Mouse (Mus musculus) stomach, embryonic 15.5 days (tissue): ENCODE results near the gene Ppp3ca. TPM values are rescaled to one million over a fixed set of nuclear protein-coding genes. Genes with fewer than 3 reads are reported as not detected.
A peak's percentile ranks its signal among the peaks of the same experiment; 100 is the strongest.
"Not testable (repeated sequence)": the region's sequence is repeated elsewhere in the genome, so short reads cannot be mapped to it uniquely, and the experiment has no call there.

Experiments
- ATAC-seq: fragments of 200-750 bp; cut with Nextera tagmentation; 2 replicates; pipeline ENCODE4 v1.8.0; 2017; ENCODE audit warnings: low read depth, moderate number of reproducible peaks, moderate TSS enrichment; ENCODE audit not compliant: insufficient read depth, low FRiP score
- H3K27ac ChIP-seq: fragments of 300-500 bp; sonication (generic); 2 replicates; pipeline ENCODE4 v1.5.1; 2015; ENCODE audit warnings: mild to moderate bottlenecking, inconsistent platforms
- H3K27me3 ChIP-seq: fragments of 300-500 bp; sonication (generic); replicated peaks from 2 replicates; pipeline ENCODE4 v1.6.1; 2015; ENCODE audit warnings: inconsistent platforms
- H3K36me3 ChIP-seq: fragments of 300-500 bp; sonication (generic); 2 replicates; pipeline ENCODE4 v1.6.1; 2015; ENCODE audit warnings: inconsistent platforms
- H3K4me1 ChIP-seq: fragments of 300-500 bp; sonication (generic); 2 replicates; pipeline ENCODE4 v1.6.1; 2015; ENCODE audit warnings: inconsistent platforms
- H3K4me2 ChIP-seq: fragments of 300-500 bp; sonication (generic); 2 replicates; pipeline ENCODE4 v1.6.1; 2015; ENCODE audit warnings: mild to moderate bottlenecking, inconsistent platforms
- H3K4me3 ChIP-seq: fragments of 300-500 bp; sonication (generic); replicated peaks from 2 replicates; pipeline ENCODE4 v1.5.1; 2015; ENCODE audit warnings: inconsistent platforms
- H3K9ac ChIP-seq: fragments of 300-500 bp; sonication (generic); 2 replicates; pipeline ENCODE4 v1.6.1; 2015; ENCODE audit warnings: inconsistent platforms
- H3K9me3 ChIP-seq: fragments of 300-500 bp; sonication (generic); 2 replicates; pipeline ENCODE4 v1.6.1; 2016; ENCODE audit warnings: inconsistent platforms
- WGBS: fragments of 180-500 bp; shearing (Covaris S2); methylation state at CpG from one replicate; pipeline ENCODE4 v1.1.7; 2015; 5-methylcytosine and 5-hydroxymethylcytosine counted together
- polyA plus RNA-seq: library from polyadenylated mRNA; unstranded; fragments of >200 nt; fragmentation: Nextera tagmentation; extraction: Ambion mirVana; gene quantifications from 2 replicates; pipeline ENCODE4 v1.2.1, GENCODE M21; 2015

Ppp3ca gene
- polyA plus RNA-seq, 1 experiment from 2014 or later: 54.9 TPM

- H3K9ac ChIP-seq: no peak overlapping the region
- ATAC-seq: no peak
- no peaks in the 10 kb centered on the region for H3K9me3 ChIP-seq
- H3K27ac ChIP-seq: no peak overlapping the region
- no peaks in the 10 kb centered on the region; the same call in 1 of the 2 replicates for H3K4me1 ChIP-seq
- H3K36me3 ChIP-seq: no peaks in the 10 kb centered on the region
- no peak overlapping the region for H3K4me2 ChIP-seq
- WGBS: 63% methylated on average over 7 of the region's 7 CpGs
- no peaks in the 10 kb centered on the region for H3K27me3 ChIP-seq
- H3K4me3 ChIP-seq: no peak overlapping the region
Measured at GRCm38 (mm10) chr3:136691984-136692383, 22.1 kb downstream of the Ppp3ca start.

DNA sequence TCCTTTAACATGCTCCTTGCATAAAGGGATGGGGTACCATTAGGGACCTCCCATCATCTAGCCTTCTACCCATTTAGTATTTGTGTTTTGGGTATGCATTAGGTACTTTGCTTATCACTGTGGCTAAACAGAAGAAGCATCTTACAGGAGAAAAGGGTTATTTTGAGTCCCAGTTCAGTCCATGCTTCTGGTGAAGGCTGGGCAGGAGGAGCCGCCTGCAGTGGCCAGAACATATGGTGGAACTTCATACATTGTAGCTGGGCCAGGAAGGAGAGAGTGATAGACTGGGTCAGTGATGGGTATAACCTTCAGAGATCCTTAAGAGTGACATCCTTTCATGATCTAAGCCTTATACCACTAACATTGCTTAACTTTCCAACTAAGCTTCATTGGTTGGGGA, 23.6 kb downstream of the Ppp3ca start:
- ATAC-seq: no peak

DNA sequence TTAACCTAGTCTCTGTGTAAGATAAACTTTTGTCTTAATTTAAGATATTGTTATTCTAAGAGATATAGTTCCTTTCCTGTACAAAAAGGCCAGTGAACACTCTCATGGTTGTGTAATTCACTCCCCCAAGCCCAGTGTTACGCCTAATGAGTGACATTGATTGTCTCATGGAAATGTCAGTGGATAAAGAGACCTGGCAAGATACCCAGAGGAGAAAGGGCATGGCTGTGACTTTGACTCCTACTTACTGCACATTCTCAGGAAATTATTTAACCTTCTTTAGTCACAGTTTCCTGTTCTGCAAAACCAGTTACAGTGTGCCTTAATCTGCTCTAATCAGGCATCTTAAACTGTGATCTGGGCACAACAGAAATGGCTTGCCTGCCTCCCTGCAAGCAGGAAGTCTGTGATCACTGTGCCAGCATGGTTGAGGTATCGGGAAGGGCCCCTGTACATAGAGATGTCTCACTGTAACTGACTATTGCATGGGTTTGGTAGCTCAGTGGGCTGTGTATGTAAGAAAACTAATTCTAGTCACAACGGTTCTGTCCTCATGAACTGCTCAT, 27.8 kb downstream of the Ppp3ca start:
- no peak overlapping the region for H3K9ac ChIP-seq
- ATAC-seq: no peak
- 0 out of 2 replicates have a peak, but pooled peaks cover 2% of the 10 kb centered on the region for H3K4me1 ChIP-seq
- H3K27ac ChIP-seq: peak overlapping the region; percentile 26; the same call in 1 of the 2 replicates
- 73% methylated on average over 3 of the region's 3 CpGs for WGBS
- no peak overlapping the region for H3K4me2 ChIP-seq
- H3K27me3 ChIP-seq: no peaks in the 10 kb centered on the region
- no peaks in the 10 kb centered on the region for H3K9me3 ChIP-seq
- no peak overlapping the region for H3K4me3 ChIP-seq
- no peaks in the 10 kb centered on the region for H3K36me3 ChIP-seq

More for the DNA sequence above, 23.6 kb downstream of the Ppp3ca start:
- Histone ChIP-seq H3K4me2 (no peak overlapping the region), H3K27ac (no peak overlapping the region), H3K4me3 (no peak overlapping the region), H3K36me3 (no peaks in the 10 kb centered on the region), H3K9ac (no peak overlapping the region), H3K9me3 (no peaks in the 10 kb centered on the region), H3K4me1 (no peaks in the 10 kb centered on the region), H3K27me3 (no peaks in the 10 kb centered on the region)
- WGBS: 93% methylated on average over 1 of the region's 1 CpGs

- H3K9ac ChIP-seq, H3K36me3 ChIP-seq, ATAC-seq, H3K27me3 ChIP-seq, H3K9me3 ChIP-seq, H3K4me3 ChIP-seq, H3K4me2 ChIP-seq, H3K27ac ChIP-seq, H3K4me1 ChIP-seq: not testable (repeated sequence)
Measured at GRCm38 (mm10) chr3:136699711-136700110, 29.8 kb downstream of the Ppp3ca start.

GRCm38 (mm10) chr3:136700447-136701009, 30.6 kb downstream of the Ppp3ca start:
- no peak overlapping the region for H3K4me2 ChIP-seq

GRCm38 (mm10) chr3:136702861-136703260, 32.9 kb downstream of the Ppp3ca start:
- WGBS: 75% methylated on average over 2 of the region's 2 CpGs
- no peaks in the 10 kb centered on the region for H3K27me3 ChIP-seq
- H3K9me3 ChIP-seq: no peaks in the 10 kb centered on the region
- no peak for ATAC-seq
- no peak overlapping the region for H3K9ac ChIP-seq
- H3K27ac ChIP-seq: no peak overlapping the region
- H3K4me1 ChIP-seq: peaks cover 6% of the 10 kb centered on the region; the same call in 1 of the 2 replicates
- no peaks in the 10 kb centered on the region for H3K36me3 ChIP-seq
- no peak overlapping the region for H3K4me3 ChIP-seq
- no peak overlapping the region for H3K4me2 ChIP-seq

More at GRCm38 (mm10) chr3:136700447-136701009, 30.6 kb downstream of the Ppp3ca start:
- Histone ChIP-seq H3K27ac (no peak overlapping the region), H3K36me3 (no peaks in the 10 kb centered on the region), H3K4me3 (no peak overlapping the region), H3K9ac (no peak overlapping the region), H3K4me1 (0 out of 2 replicates have a peak, but pooled peaks cover 2% of the 10 kb centered on the region), H3K27me3 (no peaks in the 10 kb centered on the region), H3K9me3 (no peaks in the 10 kb centered on the region)
- no peak for ATAC-seq
- 49% methylated on average over 11 of the region's 11 CpGs for WGBS

DNA sequence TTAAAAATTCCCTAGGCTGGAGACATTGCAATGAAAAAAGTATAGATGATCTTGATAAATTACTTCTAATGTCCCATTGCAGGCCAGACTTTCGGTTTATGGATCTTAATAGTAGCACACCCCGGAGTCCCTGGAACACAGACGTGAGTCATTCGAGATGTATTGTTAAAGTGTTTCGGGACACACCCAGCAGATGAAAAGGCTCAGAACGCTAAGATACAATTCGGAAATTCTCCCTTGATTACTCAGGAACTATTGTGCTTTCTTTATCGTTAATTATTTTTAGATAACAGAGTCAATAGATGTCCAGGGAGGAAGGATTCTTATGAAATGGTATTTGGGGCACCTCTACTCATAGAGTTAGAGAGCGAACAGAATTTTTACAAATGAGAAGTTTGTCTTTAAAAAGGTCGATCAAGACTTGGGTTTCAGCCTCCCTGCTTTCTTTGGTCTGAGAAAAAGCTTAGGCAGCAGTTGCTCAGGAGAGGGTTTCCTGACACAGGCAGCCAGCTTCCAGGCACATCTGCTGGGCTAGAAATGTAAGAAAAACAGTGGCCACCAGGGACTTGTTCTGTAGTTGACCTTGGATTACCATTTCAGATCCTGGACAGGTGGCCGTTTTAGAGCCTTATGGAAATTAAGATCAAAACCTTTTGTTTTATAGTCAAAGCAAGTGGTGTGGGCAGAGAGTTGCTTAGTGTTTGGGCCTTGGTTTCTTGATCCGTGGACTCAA, 34.8 kb downstream of the Ppp3ca start:
- H3K4me2 ChIP-seq: no peak overlapping the region
- no peak overlapping the region for H3K9ac ChIP-seq
- WGBS: 55% methylated on average over 12 of the region's 12 CpGs
- H3K27ac ChIP-seq: no peak overlapping the region
- ATAC-seq: no peak
- no peaks in the 10 kb centered on the region for H3K9me3 ChIP-seq
- no peak overlapping the region for H3K4me3 ChIP-seq
- peaks cover 6% of the 10 kb centered on the region for H3K4me1 ChIP-seq
- no peaks in the 10 kb centered on the region for H3K36me3 ChIP-seq
- no peaks in the 10 kb centered on the region for H3K27me3 ChIP-seq

DNA sequence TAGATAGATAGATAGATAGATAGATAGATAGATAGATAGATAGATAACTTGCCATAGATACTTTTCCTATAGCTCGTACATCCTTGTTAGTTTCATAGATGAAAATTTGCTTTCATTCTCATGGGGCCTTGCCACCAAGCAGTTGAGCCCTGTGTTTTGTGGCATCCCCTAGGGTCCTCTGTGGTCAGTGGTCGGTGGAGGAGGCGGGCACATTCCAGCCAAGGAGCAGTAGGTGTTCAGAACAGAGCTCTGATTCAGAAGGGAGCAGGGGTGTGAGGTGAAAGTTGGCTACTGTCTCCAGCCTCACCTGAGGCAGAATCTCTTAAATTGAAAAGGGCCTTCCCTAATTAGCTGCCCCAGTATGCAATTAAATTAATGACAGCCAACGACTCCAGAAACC, 36.1 kb downstream of the Ppp3ca start:
- H3K27me3 ChIP-seq: no peaks in the 10 kb centered on the region
- H3K4me1 ChIP-seq: peaks cover 3% of the 10 kb centered on the region
- no peak for ATAC-seq
- no peaks in the 10 kb centered on the region for H3K9me3 ChIP-seq
- no peak overlapping the region for H3K4me3 ChIP-seq
- no peaks in the 10 kb centered on the region for H3K36me3 ChIP-seq
- H3K27ac ChIP-seq: no peak overlapping the region
- no peak overlapping the region for H3K9ac ChIP-seq
- no peak overlapping the region for H3K4me2 ChIP-seq
- WGBS: 79% methylated on average over 4 of the region's 4 CpGs

GRCm38 (mm10) chr3:136706771-136707170, 36.8 kb downstream of the Ppp3ca start:
- no peaks in the 10 kb centered on the region for H3K9me3 ChIP-seq
- no peaks in the 10 kb centered on the region for H3K36me3 ChIP-seq
- no peaks in the 10 kb centered on the region for H3K27me3 ChIP-seq
- no peak overlapping the region for H3K4me2 ChIP-seq
- WGBS: 85% methylated on average over 7 of the region's 7 CpGs
- ATAC-seq: no peak
- H3K27ac ChIP-seq: no peak overlapping the region
- no peak overlapping the region for H3K4me3 ChIP-seq
- H3K9ac ChIP-seq: no peak overlapping the region
- peaks cover 3% of the 10 kb centered on the region for H3K4me1 ChIP-seq

- no peak overlapping the region for H3K4me2 ChIP-seq
- no peaks in the 10 kb centered on the region for H3K36me3 ChIP-seq
- H3K27ac ChIP-seq: no peak overlapping the region
- WGBS: 51% methylated on average over 3 of the region's 3 CpGs
- no peaks in the 10 kb centered on the region for H3K9me3 ChIP-seq
- no peak overlapping the region for H3K9ac ChIP-seq
- no peak overlapping the region for H3K4me3 ChIP-seq
- ATAC-seq: no peak
- H3K4me1 ChIP-seq: peaks cover 3% of the 10 kb centered on the region
- H3K27me3 ChIP-seq: no peaks in the 10 kb centered on the region
Measured at GRCm38 (mm10) chr3:136707222-136708019, 37.5 kb downstream of the Ppp3ca start.

DNA sequence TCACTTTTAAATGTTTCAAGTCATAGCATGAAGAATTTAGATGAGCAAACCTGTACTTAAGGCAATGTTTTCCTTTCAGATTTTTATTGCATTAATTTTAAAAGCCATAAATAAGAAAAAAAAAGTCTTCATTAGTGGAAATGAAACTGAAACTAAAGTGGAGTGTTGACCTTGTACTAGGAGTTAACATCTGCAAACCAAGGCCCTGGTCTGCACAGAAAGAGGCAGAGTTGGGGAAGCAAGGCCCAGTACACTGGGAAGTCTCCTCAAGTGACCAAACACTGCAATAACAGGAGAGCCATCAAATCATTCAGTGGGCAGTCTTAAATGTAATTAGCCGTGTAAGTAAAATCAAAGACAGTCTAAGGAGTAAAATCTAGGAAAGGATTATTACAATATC, 38.3 kb downstream of the Ppp3ca start:
- Histone ChIP-seq H3K4me1 (peaks cover 3% of the 10 kb centered on the region), H3K4me3 (no peak overlapping the region), H3K36me3 (no peaks in the 10 kb centered on the region), H3K9ac (no peak overlapping the region), H3K27me3 (no peaks in the 10 kb centered on the region), H3K4me2 (no peak overlapping the region), H3K27ac (no peak overlapping the region), H3K9me3 (no peaks in the 10 kb centered on the region)
- 36% methylated on average over 1 of the region's 1 CpGs for WGBS
- ATAC-seq: no peak
